Mouse (Mus musculus) adrenal gland, adult 18-20 months (tissue): ENCODE measurements around the gene Nr6a1. TPM values are rescaled to one million over a fixed set of nuclear protein-coding genes. Genes with fewer than 3 reads are reported as not detected.

Experiments
- DNase-seq, 2 experiments: peaks; one replicate each; pipeline ENCODE4 v3.0.0; 2021 to 2022; ENCODE audit warnings: low spot score in 2 of 2
- microRNA-seq, 2 experiments: library from miRNA; unstranded; fragments of <30 nt; microRNA quantifications; one replicate each; pipeline ENCODE4 v1.2.0; 2021; ENCODE audit warnings: borderline number of aligned reads in 2 of 2
- total RNA-seq, 2 experiments: library from RNA; stranded (reverse); gene quantifications; 1 replicate in 1 of 2; 2 replicates in 1 of 2; pipeline ENCODE4 v1.2.3; 2021

The Nr6a1 gene
- total RNA-seq, 2 experiments from 2014 or later: 6.7 to 8.5 TPM

- DNase-seq: peak in 1 of 2 experiments; percentile 50
Observed at GRCm38 (mm10) chr2:38688791-38689520, 238.5 kb downstream of the Nr6a1 start.

GRCm38 (mm10) chr2:38685746-38686145, 241.7 kb downstream of the Nr6a1 start:
- no peak for DNase-seq

GRCm38 (mm10) chr2:38683083-38683482, 244.4 kb downstream of the Nr6a1 start:
- no peak for DNase-seq

GRCm38 (mm10) chr2:38682209-38682608, 245.3 kb downstream of the Nr6a1 start:
- DNase-seq: no peak

- DNase-seq: no peak
Observed at GRCm38 (mm10) chr2:38678947-38679346, 248.5 kb downstream of the Nr6a1 start.

GRCm38 (mm10) chr2:38675366-38675969, 252.0 kb downstream of the Nr6a1 start:
- DNase-seq: no peak

Small RNAs within 50 kb of the gene (microRNA-seq; reads per million reads assigned to microRNA genes)
- 11.6 to 20.8 reads per million in 2 experiments for gene Mir181a-2
- gene Mir181b-2: 305 to 563 reads per million in 2 experiments

Other genes with a start within 250 kb of the Nr6a1 start
- 1,000 to 10,000 TPM in 1 of 2 experiments, 100 to 1,000 TPM in 1; 563 to 1,005 TPM for gene Nr5a1, start 213.1 kb downstream of the Nr6a1 start, total RNA-seq
- gene Olfml2a, start 4.3 kb upstream of the Nr6a1 start, total RNA-seq: 10 to 100 TPM in 1 of 2 experiments, 1 to 10 TPM in 1; 6.3 to 12.2 TPM
- gene Wdr38, start 69.8 kb upstream of the Nr6a1 start, total RNA-seq: under 1 TPM; 0.53 to 0.61 TPM
- gene Arpc5l, start 77.7 kb upstream of the Nr6a1 start, total RNA-seq: 10 to 100 TPM; 82.3 to 82.5 TPM
- 100 to 1,000 TPM; 442 to 451 TPM for gene Rpl35, start 77.9 kb upstream of the Nr6a1 start, total RNA-seq
- gene Golga1, start 137.9 kb upstream of the Nr6a1 start, total RNA-seq: 10 to 100 TPM; 23.9 to 24.1 TPM